Mouse (Mus musculus) lung, postnatal 36 days (tissue): ENCODE data around the gene Klhl20.
"Not testable (repeated sequence)": the region's sequence is repeated elsewhere in the genome, so short reads cannot be mapped to it uniquely, and the experiment has no call there.

Experiments used
- DNase-seq: peaks from one replicate; pipeline ENCODE4 v3.0.0; 2022; ENCODE audit warnings: mixed read lengths

Klhl20 gene

GRCm38 (mm10) chr1:161130726-161131664 is at the start of gene Klhl20:
TSS of gene Klhl20 (minus strand) at chr1:161131511.
- DNase-seq, result peak; percentile 97

GRCm38 (mm10) chr1:161180674-161181073 is 49.4 kb upstream of the Klhl20 start:
- peak; percentile 80 for DNase-seq

GRCm38 (mm10) chr1:161170651-161171050 is 39.3 kb upstream of the Klhl20 start:
- DNase-seq, result peak; percentile 72

GRCm38 (mm10) chr1:161160266-161160665 is 29.0 kb upstream of the Klhl20 start:
- DNase-seq, result no peak

- no peak for DNase-seq
These were observed 27.9 kb upstream of the Klhl20 start, which contains the start of gene Tex50 for GRCm38 (mm10) chr1:161159214-161159613. TSS of gene Tex50 (minus strand) at chr1:161159314.

GRCm38 (mm10) chr1:161156546-161156945 is 25.2 kb upstream of the Klhl20 start:
- DNase-seq, result no peak

- no peak for DNase-seq
These were observed 19.8 kb upstream of the Klhl20 start for GRCm38 (mm10) chr1:161151098-161151497.

GRCm38 (mm10) chr1:161147888-161148287 is 16.6 kb upstream of the Klhl20 start:
- no peak for DNase-seq

GRCm38 (mm10) chr1:161145611-161146010 is 14.3 kb upstream of the Klhl20 start:
- DNase-seq, result not testable (repeated sequence)

- no peak for DNase-seq
These were observed 11.9 kb upstream of the Klhl20 start for GRCm38 (mm10) chr1:161143216-161143615.

GRCm38 (mm10) chr1:161142531-161143159 is 11.3 kb upstream of the Klhl20 start, which contains the start of gene Ankrd45:
TSS of gene Ankrd45 (plus strand) at chr1:161142691.
- peak; percentile 21 for DNase-seq

GRCm38 (mm10) chr1:161140026-161140762 is 8.9 kb upstream of the Klhl20 start:
- no peak for DNase-seq

- peak; percentile 6 for DNase-seq
These were observed 8.2 kb upstream of the Klhl20 start for GRCm38 (mm10) chr1:161139496-161139895.

- no peak for DNase-seq
These were observed 4.8 kb downstream of the Klhl20 start for GRCm38 (mm10) chr1:161126461-161126860.

- no peak for DNase-seq
These were observed 8.5 kb downstream of the Klhl20 start for GRCm38 (mm10) chr1:161122661-161123418.

GRCm38 (mm10) chr1:161114591-161114990 is 16.7 kb downstream of the Klhl20 start:
- no peak for DNase-seq

GRCm38 (mm10) chr1:161109216-161109615 is 22.1 kb downstream of the Klhl20 start:
- DNase-seq, result no peak

GRCm38 (mm10) chr1:161103842-161104241 is 27.5 kb downstream of the Klhl20 start:
- no peak for DNase-seq

GRCm38 (mm10) chr1:161099721-161100405 is 31.4 kb downstream of the Klhl20 start:
- no peak for DNase-seq

GRCm38 (mm10) chr1:161077243-161077642 is 54.1 kb downstream of the Klhl20 start:
- peak; percentile 25 for DNase-seq

- DNase-seq, result no peak
These were observed 55.1 kb downstream of the Klhl20 start for GRCm38 (mm10) chr1:161076238-161076637.

- DNase-seq, result no peak
These were observed 60.1 kb downstream of the Klhl20 start for GRCm38 (mm10) chr1:161071272-161071620.
